In the genomic region with DNA sequence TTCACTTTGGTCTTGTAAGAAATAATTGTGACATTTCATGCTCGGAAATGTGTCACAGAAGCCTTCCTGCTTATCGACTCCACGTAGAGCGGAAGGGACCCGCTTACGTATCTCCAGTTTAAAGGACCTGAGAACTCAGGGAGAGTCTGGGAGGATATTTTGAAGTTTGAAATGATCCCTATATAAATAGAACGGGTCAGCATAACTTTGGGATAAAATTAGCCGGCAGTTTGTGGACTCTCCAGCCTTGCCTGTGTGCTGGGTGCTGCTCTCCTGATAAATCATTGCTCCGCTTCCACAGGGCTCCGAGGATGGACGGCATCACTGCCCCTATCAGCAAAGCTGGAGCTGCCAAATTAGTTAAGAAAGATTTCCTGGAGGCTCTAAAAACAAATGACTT, we compare ENCODE assay signal across 9 mouse cellular contexts. TPM values are rescaled to one million over a fixed set of nuclear protein-coding genes. Genes with fewer than 3 reads are reported as not detected.
A peak's percentile ranks its signal among the peaks of the same experiment; 100 is the strongest.
DNase-seq lines count a peak whose midpoint lies in the region; ATAC-seq and TF ChIP-seq lines count a peak whose summit lies in the region.
"Had no signal": no experiment of that assay in that cellular context is flagged by ENCODE, and none has a peak within 500 bp of the region (broad histone marks: within the 10 kb centered on the region; RNA-seq: fewer than 3 reads in every experiment).

No protein-coding gene starts in this region.

- no peak for DNase-seq in kidney, adult 11 months
- peak; percentile 58 to 69 for DNase-seq in heart, adult 18-20 months
- DNase-seq in midbrain, postnatal 0 days (ENCODE audit: low spot score), result no peak
- DNase-seq in natural killer cell, adult 2 months (ENCODE audit: low spot score in 2 of 2), result no peak
- DNase-seq in left cerebral cortex, adult 8-10 months (ENCODE audit: low spot score in 2 of 2), result no peak
- no peak for DNase-seq in cerebellum, postnatal 25 days

- no peaks in the 10 kb centered on the region for H3K27me3 ChIP-seq in kidney, embryonic 14.5 days (ENCODE audit: control insufficient read depth, insufficient read depth, low read length)
- H3K27me3 ChIP-seq in kidney, embryonic 16.5 days (ENCODE audit: insufficient read depth, low read length), result no peaks in the 10 kb centered on the region
- no peaks in the 10 kb centered on the region for H3K27me3 ChIP-seq in midbrain, postnatal 0 days (ENCODE audit: insufficient read depth, low read length)

- no peaks in the 10 kb centered on the region for H3K9me3 ChIP-seq in kidney, embryonic 14.5 days (ENCODE audit: control insufficient read depth, low read length)
- no peaks in the 10 kb centered on the region for H3K9me3 ChIP-seq in kidney, embryonic 16.5 days (ENCODE audit: low read length)
- no peaks in the 10 kb centered on the region for H3K9me3 ChIP-seq in midbrain, postnatal 0 days (ENCODE audit: low read length)
- H3K9me3 ChIP-seq: G1E had no signal

- 6% methylated on average over 11 of the region's 11 CpGs for WGBS in kidney, embryonic 14.5 days
- WGBS in kidney, embryonic 16.5 days, result 5% methylated on average over 11 of the region's 11 CpGs
- 8% methylated on average over 11 of the region's 11 CpGs for WGBS in midbrain, postnatal 0 days

- peak overlapping the region; percentile 36 for H3K4me3 ChIP-seq in kidney, embryonic 14.5 days (ENCODE audit: low read length)
- peak overlapping the region; percentile 49 for H3K4me3 ChIP-seq in kidney, embryonic 16.5 days (ENCODE audit: low read length)
- H3K4me3 ChIP-seq in midbrain, postnatal 0 days (ENCODE audit: low read depth, low read length), result peak overlapping the region; percentile 13; the same call in 1 of the 2 replicates

- peak; percentile 72; the same call in 1 of the 2 replicates for ATAC-seq in kidney, embryonic 14.5 days (ENCODE audit: low FRiP score, low TSS enrichment)
- peak; percentile 69; the same call in 1 of the 2 replicates for ATAC-seq in kidney, embryonic 16.5 days (ENCODE audit: low FRiP score, low TSS enrichment)
- no peak for ATAC-seq in midbrain, postnatal 0 days (ENCODE audit: low FRiP score)

- H3K27ac ChIP-seq in kidney, embryonic 14.5 days (ENCODE audit: low read depth, low read length), result peak overlapping the region; percentile 71; the same call in 1 of the 2 replicates
- peak overlapping the region; percentile 75 for H3K27ac ChIP-seq in kidney, embryonic 16.5 days (ENCODE audit: low read length)
- no peak overlapping the region for H3K27ac ChIP-seq in midbrain, postnatal 0 days (ENCODE audit: low read depth, low read length)

- TF ChIP-seq CTCF in midbrain, postnatal 0 days (IDR thresholded peaks at IDR 0.05), result no peak

- H3K4me2 ChIP-seq in kidney, embryonic 14.5 days (replicated peaks; ENCODE audit: low read depth, low read length), result peak overlapping the region; percentile 54
- H3K4me2 ChIP-seq in kidney, embryonic 16.5 days (replicated peaks; ENCODE audit: low read depth, low read length), result peak overlapping the region; percentile 62
- H3K4me2 ChIP-seq in midbrain, postnatal 0 days (ENCODE audit: low read depth, low read length, poor library complexity, severe bottlenecking), result peak overlapping the region; percentile 6

- 0 out of 2 replicates have a peak, but pooled peaks cover 5% of the 10 kb centered on the region for H3K4me1 ChIP-seq in kidney, embryonic 14.5 days (ENCODE audit: control insufficient read depth, insufficient read depth, low read length)
- no peaks in the 10 kb centered on the region for H3K4me1 ChIP-seq in kidney, embryonic 16.5 days (ENCODE audit: insufficient read depth, low read length)
- no peaks in the 10 kb centered on the region for H3K4me1 ChIP-seq in midbrain, postnatal 0 days (ENCODE audit: insufficient read depth, low read length)

- peak overlapping the region; percentile 50; the same call in 1 of the 2 replicates for H3K9ac ChIP-seq in kidney, embryonic 14.5 days (ENCODE audit: low read depth, low read length)
- peak overlapping the region; percentile 58 for H3K9ac ChIP-seq in kidney, embryonic 16.5 days (replicated peaks; ENCODE audit: low read length)
- H3K9ac ChIP-seq in midbrain, postnatal 0 days (replicated peaks; ENCODE audit: low read length, poor library complexity, severe bottlenecking), result no peak overlapping the region

- no peaks in the 10 kb centered on the region for H3K36me3 ChIP-seq in kidney, embryonic 14.5 days (ENCODE audit: control insufficient read depth, insufficient read depth, low read length)
- no peaks in the 10 kb centered on the region for H3K36me3 ChIP-seq in kidney, embryonic 16.5 days (ENCODE audit: insufficient read depth, low read length)
- H3K36me3 ChIP-seq in midbrain, postnatal 0 days (ENCODE audit: insufficient read depth, low read length), result no peaks in the 10 kb centered on the region
- H3K36me3 ChIP-seq: G1E had no signal

RNA-seq across cellular contexts. Expression of gene Asb4, which starts 7.1 kb away (rescaled TPM):
- 32.3 and 40.6 TPM in 2 replicates for polyA plus RNA-seq in kidney, embryonic 14.5 days (2014; fragmentation: Nextera tagmentation; extraction: Ambion mirVana)
- 1 to 10 TPM; 3.9 to 5.1 TPM for total RNA-seq in heart, adult 18-20 months (2021)
- polyA plus RNA-seq in kidney, embryonic 16.5 days (2015; fragmentation: Nextera tagmentation; extraction: Ambion mirVana), result 23.0 and 23.4 TPM in 2 replicates
- total RNA-seq in midbrain, postnatal 0 days (2014; rRNA removed), result 9.0 and 9.7 TPM in 2 replicates
- polyA plus RNA-seq in midbrain, postnatal 0 days (2015; fragmentation: Nextera tagmentation; extraction: Ambion mirVana), result 15.4 and 23.0 TPM in 2 replicates
- 1 to 10 TPM in 1 of 4 experiments, under 1 TPM in 3; 0.48 to 1.3 (median 0.56) TPM for total RNA-seq in left cerebral cortex, adult 8-10 months (2022)
- total RNA-seq: G1E had no signal

Comparison
In these comparisons a context has a peak if more than half of its experiments do, and no peak if none do; other contexts are left out.
1. H3K4me2 ChIP-seq: peak in every context shown above with its lines; median percentile 62 in kidney, embryonic 16.5 days; 54 in kidney, embryonic 14.5 days; 6 in midbrain, postnatal 0 days.
2. DNase-seq: peak in heart, adult 18-20 months (2 of 2); none in kidney, adult 11 months (single experiment), midbrain, postnatal 0 days (single experiment), natural killer cell, adult 2 months (0 of 2), left cerebral cortex, adult 8-10 months (0 of 2) and cerebellum, postnatal 25 days (0 of 2).
3. Peak in every context shown above with its lines, with median percentiles within 50 percentile points of each other: H3K4me3 ChIP-seq.